Mouse (Mus musculus): Measurements from ENCODE around the gene Rhbdd1. TPM values are rescaled to one million over a fixed set of nuclear protein-coding genes. Genes with fewer than 3 reads are reported as not detected.

Gene Rhbdd1
- polyA plus RNA-seq, 1 experiment, result 0.15 TPM

DNA sequence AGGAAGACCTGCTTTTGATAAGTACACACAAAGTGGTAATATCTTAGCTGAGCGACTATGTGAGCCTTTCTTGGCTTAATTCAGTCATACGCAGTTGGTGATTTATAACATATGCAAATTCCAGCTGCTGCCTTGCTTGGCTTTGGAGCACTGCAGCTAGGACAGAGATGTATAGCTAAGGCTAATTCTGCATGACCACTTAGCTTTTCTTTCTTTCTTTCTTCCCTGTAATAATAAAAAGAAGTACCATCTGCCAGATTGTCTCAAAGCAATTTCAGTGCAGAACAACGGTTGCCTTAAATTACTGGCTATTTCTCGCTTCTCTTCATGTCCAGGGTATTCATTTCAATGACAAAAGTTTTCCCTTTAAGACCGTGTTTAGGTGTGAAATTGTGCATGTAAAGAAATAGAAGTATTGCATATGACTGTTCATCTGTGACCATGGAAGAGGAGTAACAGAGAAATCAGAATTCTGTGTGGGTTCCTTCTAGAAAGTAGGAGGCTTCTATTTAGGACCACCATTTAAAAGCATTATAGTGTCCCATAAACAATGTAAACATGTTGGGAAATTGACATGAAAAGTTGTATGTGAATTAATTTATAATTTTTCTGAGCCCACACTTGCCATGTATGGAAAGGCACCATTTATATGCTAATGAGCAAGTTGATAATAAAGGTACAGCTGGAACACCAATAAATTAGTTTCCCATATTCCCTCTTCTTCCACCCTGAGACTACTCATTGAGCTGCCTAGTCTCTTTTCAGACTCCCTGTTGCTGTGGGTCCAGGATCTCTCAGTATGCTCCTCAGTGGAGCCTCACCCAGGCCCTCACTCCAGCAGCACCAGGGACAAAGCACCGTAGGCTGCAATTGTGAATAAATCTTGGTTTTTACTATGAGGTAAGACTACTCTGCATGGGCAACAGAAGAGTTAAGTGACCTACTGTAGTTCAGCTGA lies 70.8 kb downstream of the Rhbdd1 start:
- TF ChIP-seq TAL1 (IDR thresholded peaks at IDR 0.05; ENCODE audit: low read length), result no peak
- TF ChIP-seq GATA1 (IDR thresholded peaks at IDR 0.05; ENCODE audit: low read length), result no peak
- Histone ChIP-seq H3K27me3 (ENCODE audit: control insufficient read depth) (no peaks in the 10 kb centered on the region), H3K4me1 (ENCODE audit: control insufficient read depth) (peaks cover 14% of the 10 kb centered on the region), H3K4me3 (replicated peaks) (no peak overlapping the region), H3K36me3 (ENCODE audit: control insufficient read depth) (peaks cover 32% of the 10 kb centered on the region), H3K9me3 (ENCODE audit: control insufficient read depth, low read length) (no peaks in the 10 kb centered on the region)

DNA sequence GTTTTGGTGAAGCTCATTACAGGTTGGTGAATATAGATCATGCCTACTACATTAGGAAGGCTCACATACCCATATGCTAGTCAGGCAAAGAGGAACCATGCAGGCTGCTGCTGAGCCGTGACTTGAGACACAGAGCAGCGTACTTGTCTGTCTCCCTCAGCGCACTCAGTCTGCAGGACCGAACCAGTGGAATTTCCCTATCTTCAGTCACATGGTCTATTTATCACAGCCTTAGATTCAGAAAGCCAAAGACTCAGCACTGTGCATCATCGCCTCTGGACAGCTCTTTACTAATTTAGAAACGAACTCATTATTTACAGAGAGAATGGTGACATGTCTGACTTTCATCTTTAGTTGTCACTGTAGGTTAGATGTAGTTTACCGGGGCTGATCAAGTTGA lies 73.1 kb downstream of the Rhbdd1 start:
- peaks cover 22% of the 10 kb centered on the region for H3K36me3 ChIP-seq (ENCODE audit: control insufficient read depth)
- H3K27me3 ChIP-seq (ENCODE audit: control insufficient read depth), result no peaks in the 10 kb centered on the region
- no peak overlapping the region for H3K4me3 ChIP-seq (replicated peaks)
- no peaks in the 10 kb centered on the region for H3K9me3 ChIP-seq (ENCODE audit: control insufficient read depth, low read length)
- peaks cover 10% of the 10 kb centered on the region for H3K4me1 ChIP-seq (ENCODE audit: control insufficient read depth)
- no peak for TF ChIP-seq GATA1 (IDR thresholded peaks at IDR 0.05; ENCODE audit: low read length)
- no peak for TF ChIP-seq TAL1 (IDR thresholded peaks at IDR 0.05; ENCODE audit: low read length)

DNA sequence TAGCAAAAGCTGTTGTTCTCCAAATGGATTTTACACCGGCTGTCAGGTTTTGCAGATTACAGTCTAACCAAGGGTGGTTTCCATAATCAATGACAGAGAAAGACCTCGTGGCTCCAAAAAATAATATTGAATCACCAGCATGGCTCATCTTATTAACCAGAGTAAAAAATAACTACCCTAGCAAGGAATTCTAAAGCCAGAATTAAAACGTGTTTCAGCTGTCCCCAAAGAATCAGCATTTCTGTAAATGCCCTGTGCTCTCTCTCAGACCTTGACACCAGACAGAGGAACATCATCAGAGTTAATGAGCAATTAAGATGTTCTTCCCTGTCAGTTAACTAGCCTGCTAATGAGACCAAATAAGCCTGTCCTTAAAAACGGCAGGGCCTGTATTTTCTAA lies 79.1 kb downstream of the Rhbdd1 start:
- H3K9me3 ChIP-seq (ENCODE audit: control insufficient read depth, low read length), result no peaks in the 10 kb centered on the region
- no peak overlapping the region for H3K4me3 ChIP-seq (replicated peaks)
- no peaks in the 10 kb centered on the region for H3K27me3 ChIP-seq (ENCODE audit: control insufficient read depth)
- no peaks in the 10 kb centered on the region for H3K4me1 ChIP-seq (ENCODE audit: control insufficient read depth)
- TF ChIP-seq GATA1 (IDR thresholded peaks at IDR 0.05; ENCODE audit: low read length), result no peak
- no peak for TF ChIP-seq TAL1 (IDR thresholded peaks at IDR 0.05; ENCODE audit: low read length)
- H3K36me3 ChIP-seq (ENCODE audit: control insufficient read depth), result no peaks in the 10 kb centered on the region

DNA sequence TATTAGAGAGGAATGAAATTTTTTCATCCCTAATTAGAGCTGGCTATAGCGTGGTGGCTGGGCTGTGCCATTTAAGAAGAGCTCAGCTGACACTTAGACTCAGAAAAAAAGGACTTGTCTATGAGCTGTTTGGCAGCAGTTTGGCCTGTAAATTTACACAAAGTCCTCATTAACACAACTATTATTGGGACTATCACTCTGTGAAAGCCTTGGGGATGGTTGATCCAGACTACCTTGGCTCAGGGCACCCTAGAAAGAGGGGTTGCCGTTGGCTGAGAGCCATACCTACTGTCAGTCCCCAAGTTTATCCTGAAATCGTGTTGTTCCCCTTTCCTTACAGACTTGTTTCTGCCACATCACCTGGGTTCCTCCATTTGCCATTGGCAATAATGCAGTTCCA lies 91.5 kb downstream of the Rhbdd1 start:
- Histone ChIP-seq H3K4me1 (ENCODE audit: control insufficient read depth) (no peaks in the 10 kb centered on the region), H3K36me3 (ENCODE audit: control insufficient read depth) (no peaks in the 10 kb centered on the region; the same call in 1 of the 2 replicates), H3K27me3 (ENCODE audit: control insufficient read depth) (no peaks in the 10 kb centered on the region), H3K9me3 (ENCODE audit: control insufficient read depth, low read length) (no peaks in the 10 kb centered on the region), H3K4me3 (replicated peaks) (no peak overlapping the region)
- no peak for TF ChIP-seq TAL1 (IDR thresholded peaks at IDR 0.05; ENCODE audit: low read length)
- TF ChIP-seq GATA1 (IDR thresholded peaks at IDR 0.05; ENCODE audit: low read length), result no peak

DNA sequence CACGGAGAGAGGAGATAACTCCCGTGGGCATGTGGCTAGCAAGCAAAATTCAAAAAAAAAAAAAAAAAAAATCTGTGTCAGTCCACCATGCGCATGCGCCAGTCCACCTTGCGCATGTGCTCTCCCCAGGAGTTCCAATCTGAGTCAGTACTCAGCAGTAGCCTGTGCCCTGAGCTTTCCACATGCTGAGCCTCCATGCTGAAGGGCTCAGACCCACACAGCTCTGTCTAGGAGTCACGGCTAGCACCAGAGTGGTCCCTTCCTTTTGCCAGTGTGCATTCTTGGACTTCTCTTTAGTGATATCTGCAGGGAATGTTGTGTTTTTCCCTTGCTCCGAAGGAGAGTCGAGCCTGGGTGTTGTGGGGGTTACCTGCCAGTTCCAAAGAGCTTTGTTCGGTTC lies 93.0 kb downstream of the Rhbdd1 start:
- Histone ChIP-seq H3K9me3 (ENCODE audit: control insufficient read depth, low read length) (no peaks in the 10 kb centered on the region), H3K4me3 (replicated peaks) (no peak overlapping the region), H3K36me3 (ENCODE audit: control insufficient read depth) (no peaks in the 10 kb centered on the region; the same call in 1 of the 2 replicates), H3K27me3 (ENCODE audit: control insufficient read depth) (no peaks in the 10 kb centered on the region), H3K4me1 (ENCODE audit: control insufficient read depth) (no peaks in the 10 kb centered on the region)
- no peak for TF ChIP-seq TAL1 (IDR thresholded peaks at IDR 0.05; ENCODE audit: low read length)
- TF ChIP-seq GATA1 (IDR thresholded peaks at IDR 0.05; ENCODE audit: low read length), result no peak

DNA sequence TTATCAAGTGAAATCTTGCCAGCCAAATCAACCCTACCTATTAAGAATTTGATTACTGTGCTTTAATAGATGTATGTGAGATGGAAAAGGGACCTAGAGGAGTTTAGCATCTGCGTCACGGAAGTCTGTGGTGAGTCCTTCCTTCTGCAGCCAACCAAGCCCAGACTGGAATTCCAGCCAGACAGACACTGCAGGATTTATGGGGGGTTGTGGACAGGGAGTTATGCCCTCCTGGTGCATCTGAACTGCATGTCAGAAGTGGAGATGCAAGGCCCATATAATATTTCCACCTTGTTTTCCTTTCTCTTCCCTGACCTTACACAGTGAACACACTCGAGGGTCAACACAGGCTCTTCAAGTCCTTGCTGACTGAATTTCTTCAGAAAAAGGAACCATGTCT lies 94.3 kb downstream of the Rhbdd1 start:
- Histone ChIP-seq H3K36me3 (ENCODE audit: control insufficient read depth) (no peaks in the 10 kb centered on the region; the same call in 1 of the 2 replicates), H3K27me3 (ENCODE audit: control insufficient read depth) (no peaks in the 10 kb centered on the region), H3K4me3 (replicated peaks) (no peak overlapping the region), H3K4me1 (ENCODE audit: control insufficient read depth) (no peaks in the 10 kb centered on the region), H3K9me3 (ENCODE audit: control insufficient read depth, low read length) (no peaks in the 10 kb centered on the region)
- TF ChIP-seq GATA1 (IDR thresholded peaks at IDR 0.05; ENCODE audit: low read length) (no peak), TAL1 (IDR thresholded peaks at IDR 0.05; ENCODE audit: low read length) (no peak)

DNA sequence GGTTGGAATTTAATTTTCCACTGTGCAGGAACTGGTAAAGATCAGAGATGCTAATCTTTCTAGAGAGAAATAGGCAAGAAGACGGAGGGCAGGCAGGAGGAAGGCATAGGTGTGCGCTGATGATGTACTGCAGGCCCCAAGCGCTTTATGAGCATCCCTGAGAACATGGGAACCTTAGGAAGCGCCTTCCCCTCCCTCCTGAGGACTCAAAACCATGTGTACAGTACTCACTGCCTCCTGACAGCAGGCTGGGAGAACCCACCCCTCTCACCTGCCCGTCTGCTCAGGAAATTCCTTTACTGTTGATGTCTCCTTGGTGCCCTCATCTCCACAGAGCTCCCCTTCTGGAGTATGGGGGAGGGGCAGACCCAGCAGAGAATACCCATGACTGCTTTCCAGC lies 95.3 kb downstream of the Rhbdd1 start:
- no peak overlapping the region for H3K4me3 ChIP-seq (replicated peaks)
- no peaks in the 10 kb centered on the region for H3K4me1 ChIP-seq (ENCODE audit: control insufficient read depth)
- TF ChIP-seq GATA1 (IDR thresholded peaks at IDR 0.05; ENCODE audit: low read length), result no peak
- no peak for TF ChIP-seq TAL1 (IDR thresholded peaks at IDR 0.05; ENCODE audit: low read length)
- H3K9me3 ChIP-seq (ENCODE audit: control insufficient read depth, low read length), result no peaks in the 10 kb centered on the region
- H3K36me3 ChIP-seq (ENCODE audit: control insufficient read depth), result no peaks in the 10 kb centered on the region; the same call in 1 of the 2 replicates
- H3K27me3 ChIP-seq (ENCODE audit: control insufficient read depth), result no peaks in the 10 kb centered on the region

DNA sequence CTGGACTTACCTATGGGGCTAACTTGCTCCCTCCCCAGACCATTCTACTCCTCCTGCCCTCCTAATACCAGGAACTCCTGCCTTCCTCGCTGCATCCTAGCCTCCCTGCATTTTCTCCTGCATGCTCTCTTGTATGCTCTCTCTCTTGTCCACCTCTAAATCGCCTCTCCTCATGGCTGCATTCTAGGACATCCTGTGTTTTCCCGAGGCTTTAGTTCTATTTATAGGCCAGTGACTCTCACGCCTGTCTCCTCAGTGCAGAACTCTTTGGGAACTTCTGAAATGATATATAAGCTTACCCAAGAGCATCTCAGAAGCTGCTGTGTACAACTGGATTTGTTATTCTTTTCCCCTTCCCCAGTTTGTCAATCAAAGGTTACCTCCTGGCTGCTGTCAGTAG lies 95.8 kb downstream of the Rhbdd1 start:
- Histone ChIP-seq H3K9me3 (ENCODE audit: control insufficient read depth, low read length) (no peaks in the 10 kb centered on the region), H3K36me3 (ENCODE audit: control insufficient read depth) (no peaks in the 10 kb centered on the region; the same call in 1 of the 2 replicates), H3K4me3 (replicated peaks) (no peak overlapping the region), H3K4me1 (ENCODE audit: control insufficient read depth) (no peaks in the 10 kb centered on the region), H3K27me3 (ENCODE audit: control insufficient read depth) (no peaks in the 10 kb centered on the region)
- TF ChIP-seq TAL1 (IDR thresholded peaks at IDR 0.05; ENCODE audit: low read length) (no peak), GATA1 (IDR thresholded peaks at IDR 0.05; ENCODE audit: low read length) (no peak)

DNA sequence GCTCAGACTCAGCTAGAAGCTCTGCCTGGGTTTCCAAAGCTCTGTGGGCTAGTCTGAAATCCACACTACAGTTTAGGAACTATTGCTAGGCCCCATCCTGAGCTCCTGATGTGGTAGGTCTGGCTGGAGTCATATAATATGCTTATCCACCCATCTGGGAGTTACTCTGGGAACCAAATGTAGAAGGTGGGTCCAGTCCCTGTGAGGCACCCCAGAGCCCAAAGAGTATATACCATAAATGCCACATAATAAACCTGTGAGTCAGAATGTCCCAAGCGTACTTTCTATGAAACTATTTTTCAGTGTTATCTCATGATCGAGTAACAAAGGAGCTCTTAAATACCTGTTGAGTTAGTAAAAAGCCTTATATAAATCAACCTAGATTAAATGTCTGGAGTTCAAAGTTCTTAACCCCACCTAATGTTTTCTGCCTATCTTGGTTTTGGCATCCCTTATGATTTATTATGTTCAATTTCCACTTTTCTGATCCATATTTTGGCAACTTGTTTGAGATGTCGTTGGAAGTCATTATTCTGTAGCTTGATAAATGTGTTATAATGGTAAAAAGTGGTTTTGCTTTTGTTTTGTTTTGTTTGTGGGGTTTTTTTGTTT lies 98.3 kb downstream of the Rhbdd1 start:
- TF ChIP-seq GATA1 (IDR thresholded peaks at IDR 0.05; ENCODE audit: low read length), result no peak
- no peak for TF ChIP-seq TAL1 (IDR thresholded peaks at IDR 0.05; ENCODE audit: low read length)
- H3K36me3 ChIP-seq (ENCODE audit: control insufficient read depth), result no peaks in the 10 kb centered on the region
- H3K27me3 ChIP-seq (ENCODE audit: control insufficient read depth), result no peaks in the 10 kb centered on the region

More for the DNA sequence above, 98.3 kb downstream of the Rhbdd1 start:
- Histone ChIP-seq H3K4me3 (replicated peaks) (no peak overlapping the region), H3K9me3 (ENCODE audit: control insufficient read depth, low read length) (no peaks in the 10 kb centered on the region), H3K4me1 (ENCODE audit: control insufficient read depth) (no peaks in the 10 kb centered on the region)
